Mouse (Mus musculus): ENCODE data around the gene Tdg. TPM values are rescaled to one million over a fixed set of nuclear protein-coding genes. Genes with fewer than 3 reads are reported as not detected.
A peak's percentile ranks its signal among the peaks of the same experiment; 100 is the strongest.

The Tdg gene
- polyA plus RNA-seq, 1 experiment from 2014 or later, result 147 TPM

DNA sequence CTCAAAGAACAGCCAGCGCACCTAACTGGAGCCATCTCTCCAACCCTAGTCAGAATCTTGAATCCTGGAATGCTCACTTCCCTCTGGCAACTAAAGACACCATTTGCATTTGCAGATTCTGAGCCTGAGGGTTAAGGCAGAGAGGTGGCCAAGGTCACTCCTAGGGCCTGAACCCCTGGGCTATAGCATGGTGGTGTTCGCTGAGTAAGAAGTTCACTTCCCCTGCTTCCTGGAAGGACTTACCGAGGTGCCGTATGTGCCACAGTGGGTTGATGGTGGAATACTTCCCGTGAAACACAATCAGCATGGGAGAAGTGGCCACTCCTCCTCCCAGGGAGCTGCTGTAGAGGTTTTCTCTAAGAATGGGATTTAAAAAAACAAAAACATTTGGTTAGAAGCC, 23.0 kb downstream of the Tdg start:
- no peak overlapping the region for H3K9ac ChIP-seq (ENCODE audit: low read depth, low read length)
- H3K4me1 ChIP-seq (ENCODE audit: control insufficient read depth, insufficient read depth, low read length), result no peaks in the 10 kb centered on the region
- no peak for ATAC-seq
- H3K4me2 ChIP-seq (ENCODE audit: low read length), result no peak overlapping the region
- no peak overlapping the region for H3K4me3 ChIP-seq (ENCODE audit: low read depth, low read length)
- no peaks in the 10 kb centered on the region for H3K27me3 ChIP-seq (ENCODE audit: control insufficient read depth, insufficient read depth, low read depth, low read length)
- WGBS, result 80% methylated on average over 5 of the region's 5 CpGs
- H3K36me3 ChIP-seq (ENCODE audit: control insufficient read depth, insufficient read depth, low read length), result peaks cover 9% of the 10 kb centered on the region
- H3K27ac ChIP-seq (ENCODE audit: low read length), result no peak overlapping the region
- no peaks in the 10 kb centered on the region for H3K9me3 ChIP-seq (replicated peaks; ENCODE audit: control insufficient read depth, low read length, poor library complexity, severe bottlenecking)

GRCm38 (mm10) chr10:82654581-82654980, 25.0 kb downstream of the Tdg start:
- Histone ChIP-seq H3K4me1 (ENCODE audit: control insufficient read depth, insufficient read depth, low read length) (no peaks in the 10 kb centered on the region), H3K4me3 (ENCODE audit: low read depth, low read length) (no peak overlapping the region), H3K9ac (ENCODE audit: low read depth, low read length) (no peak overlapping the region), H3K4me2 (ENCODE audit: low read length) (no peak overlapping the region), H3K27me3 (ENCODE audit: control insufficient read depth, insufficient read depth, low read depth, low read length) (no peaks in the 10 kb centered on the region), H3K27ac (ENCODE audit: low read length) (no peak overlapping the region), H3K9me3 (replicated peaks; ENCODE audit: control insufficient read depth, low read length, poor library complexity, severe bottlenecking) (no peaks in the 10 kb centered on the region), H3K36me3 (ENCODE audit: control insufficient read depth, insufficient read depth, low read length) (peaks cover 9% of the 10 kb centered on the region)
- 86% methylated on average over 3 of the region's 3 CpGs for WGBS
- ATAC-seq, result no peak

- Histone ChIP-seq H3K27ac (ENCODE audit: low read length) (no peak overlapping the region), H3K4me1 (ENCODE audit: control insufficient read depth, insufficient read depth, low read length) (peaks cover 3% of the 10 kb centered on the region; the same call in 1 of the 2 replicates), H3K27me3 (ENCODE audit: control insufficient read depth, insufficient read depth, low read depth, low read length) (no peaks in the 10 kb centered on the region), H3K4me3 (ENCODE audit: low read depth, low read length) (no peak overlapping the region), H3K4me2 (ENCODE audit: low read length) (no peak overlapping the region), H3K36me3 (ENCODE audit: control insufficient read depth, insufficient read depth, low read length) (no peaks in the 10 kb centered on the region), H3K9me3 (replicated peaks; ENCODE audit: control insufficient read depth, low read length, poor library complexity, severe bottlenecking) (no peaks in the 10 kb centered on the region), H3K9ac (ENCODE audit: low read depth, low read length) (no peak overlapping the region)
- 87% methylated on average over 8 of the region's 8 CpGs for WGBS
- no peak for ATAC-seq
Measured at GRCm38 (mm10) chr10:82661820-82662219, 32.2 kb downstream of the Tdg start.

DNA sequence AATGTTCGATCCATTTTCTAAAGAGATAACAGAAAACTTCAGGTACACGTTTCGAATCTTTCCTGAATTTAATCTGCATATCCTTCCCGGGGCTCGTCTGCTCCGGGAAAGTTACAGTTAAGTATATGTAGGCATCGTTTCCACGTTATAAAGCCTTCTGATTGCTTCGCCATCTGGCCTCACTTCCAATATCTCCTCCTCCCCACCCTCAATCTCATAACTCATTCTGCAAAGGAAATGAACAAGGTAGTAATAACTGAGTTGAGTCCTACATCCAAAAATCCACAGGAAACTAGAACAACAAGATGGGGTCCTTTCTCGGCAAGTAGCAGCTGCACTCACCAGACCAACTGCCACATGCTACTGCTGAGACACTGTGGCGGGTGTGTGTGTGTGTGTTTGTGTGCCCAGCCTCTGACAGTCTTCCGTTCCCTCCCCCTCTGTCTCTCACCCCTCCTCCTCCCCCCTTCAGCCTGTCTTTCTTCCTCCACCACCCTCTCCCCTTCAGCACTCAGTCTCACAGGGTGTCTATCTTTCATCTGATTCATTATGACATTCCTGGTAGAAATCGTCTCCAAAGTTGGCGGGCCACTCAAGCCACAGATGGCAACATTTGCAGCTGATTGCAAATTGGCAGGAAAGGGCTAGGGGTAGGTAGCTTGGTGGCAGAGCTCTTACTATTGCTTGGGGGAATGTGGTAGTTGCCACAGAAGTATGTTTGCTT, 32.8 kb downstream of the Tdg start:
- ATAC-seq, result no peak
- no peak overlapping the region for H3K4me3 ChIP-seq (ENCODE audit: low read depth, low read length)
- no peaks in the 10 kb centered on the region for H3K27me3 ChIP-seq (ENCODE audit: control insufficient read depth, insufficient read depth, low read depth, low read length)
- H3K9ac ChIP-seq (ENCODE audit: low read depth, low read length), result no peak overlapping the region
- H3K4me1 ChIP-seq (ENCODE audit: control insufficient read depth, insufficient read depth, low read length), result peaks cover 4% of the 10 kb centered on the region; the same call in 1 of the 2 replicates
- 86% methylated on average over 14 of the region's 14 CpGs for WGBS
- H3K36me3 ChIP-seq (ENCODE audit: control insufficient read depth, insufficient read depth, low read length), result no peaks in the 10 kb centered on the region
- no peak overlapping the region for H3K4me2 ChIP-seq (ENCODE audit: low read length)
- H3K9me3 ChIP-seq (replicated peaks; ENCODE audit: control insufficient read depth, low read length, poor library complexity, severe bottlenecking), result no peaks in the 10 kb centered on the region
- no peak overlapping the region for H3K27ac ChIP-seq (ENCODE audit: low read length)

GRCm38 (mm10) chr10:82663289-82663688, 33.7 kb downstream of the Tdg start:
- Histone ChIP-seq H3K9me3 (replicated peaks; ENCODE audit: control insufficient read depth, low read length, poor library complexity, severe bottlenecking) (no peaks in the 10 kb centered on the region), H3K27ac (ENCODE audit: low read length) (no peak overlapping the region), H3K4me3 (ENCODE audit: low read depth, low read length) (no peak overlapping the region), H3K4me1 (ENCODE audit: control insufficient read depth, insufficient read depth, low read length) (peaks cover 4% of the 10 kb centered on the region; the same call in 1 of the 2 replicates), H3K27me3 (ENCODE audit: control insufficient read depth, insufficient read depth, low read depth, low read length) (no peaks in the 10 kb centered on the region), H3K9ac (ENCODE audit: low read depth, low read length) (no peak overlapping the region), H3K36me3 (ENCODE audit: control insufficient read depth, insufficient read depth, low read length) (no peaks in the 10 kb centered on the region), H3K4me2 (ENCODE audit: low read length) (no peak overlapping the region)
- WGBS, result 87% methylated on average over 2 of the region's 2 CpGs
- no peak for ATAC-seq

DNA sequence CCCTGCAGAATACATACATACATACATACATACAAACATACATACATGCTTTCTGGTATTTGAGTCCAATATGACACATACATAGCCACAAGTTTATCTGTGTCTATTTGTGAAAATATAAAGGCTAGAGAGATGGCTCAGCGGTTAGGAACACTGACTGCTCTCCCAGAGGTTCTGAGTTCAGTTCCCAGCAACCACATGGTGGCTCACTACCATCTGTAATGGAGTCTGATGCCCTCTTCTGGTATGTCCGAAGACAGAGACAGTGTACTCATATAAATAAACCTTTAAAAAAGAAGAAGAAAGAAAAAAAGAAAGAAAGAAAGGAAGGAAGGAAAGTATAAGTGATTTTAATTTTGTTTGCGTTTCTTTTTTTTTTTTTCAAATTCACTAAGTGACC, 36.3 kb downstream of the Tdg start:
- Histone ChIP-seq H3K27me3 (ENCODE audit: control insufficient read depth, insufficient read depth, low read depth, low read length) (no peaks in the 10 kb centered on the region), H3K4me1 (ENCODE audit: control insufficient read depth, insufficient read depth, low read length) (peaks cover 4% of the 10 kb centered on the region; the same call in 1 of the 2 replicates), H3K4me2 (ENCODE audit: low read length) (no peak overlapping the region), H3K4me3 (ENCODE audit: low read depth, low read length) (no peak overlapping the region), H3K36me3 (ENCODE audit: control insufficient read depth, insufficient read depth, low read length) (no peaks in the 10 kb centered on the region), H3K9ac (ENCODE audit: low read depth, low read length) (no peak overlapping the region), H3K27ac (ENCODE audit: low read length) (no peak overlapping the region), H3K9me3 (replicated peaks; ENCODE audit: control insufficient read depth, low read length, poor library complexity, severe bottlenecking) (no peaks in the 10 kb centered on the region)
- 55% methylated on average over 3 of the region's 3 CpGs for WGBS
- no peak for ATAC-seq

DNA sequence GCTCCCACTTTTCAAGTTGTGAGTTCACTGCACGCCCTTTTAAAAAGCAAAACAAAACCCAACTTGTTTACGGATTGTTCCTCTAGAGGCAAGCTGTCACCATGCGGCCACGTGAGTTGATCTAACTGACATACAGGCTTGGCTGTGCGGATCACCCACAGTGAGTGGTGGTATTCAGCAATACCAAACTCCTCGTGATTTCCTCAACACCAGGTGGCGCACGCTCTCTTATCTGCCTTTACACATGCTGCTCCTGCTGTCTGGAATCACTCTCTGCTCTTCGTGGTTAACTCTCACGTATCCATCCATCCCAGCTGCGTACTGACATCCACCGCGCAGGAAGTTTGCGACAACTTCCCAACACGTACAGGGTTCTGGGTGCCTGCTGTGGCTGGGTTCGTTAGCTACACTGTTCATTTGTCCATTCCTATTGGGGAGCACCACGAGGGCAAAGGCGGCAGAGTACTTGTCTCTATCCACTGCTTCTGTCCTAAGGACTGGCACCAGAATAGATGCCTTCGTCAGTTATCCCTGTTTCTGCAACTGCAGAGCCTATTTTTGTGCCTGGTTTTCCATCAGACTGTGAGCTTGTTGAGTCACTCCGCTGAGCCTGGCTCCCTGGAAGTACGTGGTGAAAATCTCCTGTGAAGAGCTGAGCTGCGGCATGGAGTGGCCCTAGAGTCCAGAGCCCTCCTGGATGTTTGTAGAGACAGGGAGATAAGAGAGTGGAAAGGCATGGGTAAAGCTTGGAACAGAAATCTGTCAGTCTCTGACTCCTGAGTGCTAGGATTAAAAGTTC, 37.0 kb downstream of the Tdg start:
- peaks cover 4% of the 10 kb centered on the region; the same call in 1 of the 2 replicates for H3K4me1 ChIP-seq (ENCODE audit: control insufficient read depth, insufficient read depth, low read length)
- no peaks in the 10 kb centered on the region for H3K36me3 ChIP-seq (ENCODE audit: control insufficient read depth, insufficient read depth, low read length)
- ATAC-seq, result peak; percentile 94
- H3K27me3 ChIP-seq (ENCODE audit: control insufficient read depth, insufficient read depth, low read depth, low read length), result no peaks in the 10 kb centered on the region
- H3K4me2 ChIP-seq (ENCODE audit: low read length), result peak overlapping the region; percentile 48
- H3K4me3 ChIP-seq (ENCODE audit: low read depth, low read length), result peak overlapping the region; percentile 19; the same call in 1 of the 2 replicates
- H3K9me3 ChIP-seq (replicated peaks; ENCODE audit: control insufficient read depth, low read length, poor library complexity, severe bottlenecking), result no peaks in the 10 kb centered on the region
- H3K27ac ChIP-seq (ENCODE audit: low read length), result no peak overlapping the region
- 0 out of 2 replicates have a peak overlapping the region, but pooled peaks have one; percentile 35 for H3K9ac ChIP-seq (ENCODE audit: low read depth, low read length)
- 18% methylated on average over 22 of the region's 22 CpGs for WGBS

- Histone ChIP-seq H3K9ac (ENCODE audit: low read depth, low read length) (no peak overlapping the region), H3K4me2 (ENCODE audit: low read length) (no peak overlapping the region), H3K4me3 (ENCODE audit: low read depth, low read length) (no peak overlapping the region), H3K36me3 (ENCODE audit: control insufficient read depth, insufficient read depth, low read length) (no peaks in the 10 kb centered on the region), H3K9me3 (replicated peaks; ENCODE audit: control insufficient read depth, low read length, poor library complexity, severe bottlenecking) (no peaks in the 10 kb centered on the region), H3K27me3 (ENCODE audit: control insufficient read depth, insufficient read depth, low read depth, low read length) (no peaks in the 10 kb centered on the region), H3K27ac (ENCODE audit: low read length) (no peak overlapping the region), H3K4me1 (ENCODE audit: control insufficient read depth, insufficient read depth, low read length) (peaks cover 4% of the 10 kb centered on the region; the same call in 1 of the 2 replicates)
- no peak for ATAC-seq
- 76% methylated on average over 6 of the region's 6 CpGs for WGBS
Measured at GRCm38 (mm10) chr10:82670205-82670604, 40.6 kb downstream of the Tdg start.

DNA sequence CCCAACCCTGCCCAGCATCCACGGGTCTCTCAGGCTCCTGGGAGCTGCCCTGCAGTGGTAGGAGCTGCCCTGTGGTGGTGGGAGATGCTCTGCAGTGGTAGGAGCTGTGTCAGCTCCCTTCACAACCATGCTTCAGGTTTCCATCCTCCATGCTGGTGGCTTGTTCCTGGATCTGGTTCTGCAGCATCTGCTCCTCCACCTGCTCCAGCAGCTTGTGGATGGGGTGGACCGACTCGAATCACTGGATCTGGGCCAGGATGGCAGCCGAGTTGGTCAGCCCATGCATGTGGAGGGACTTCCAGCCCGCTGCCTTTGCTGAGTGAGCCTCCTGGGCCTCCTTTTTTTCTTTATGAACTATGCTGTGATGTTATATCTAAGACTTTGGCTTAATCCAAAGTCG, 47.3 kb downstream of the Tdg start:
- no peaks in the 10 kb centered on the region for H3K27me3 ChIP-seq (ENCODE audit: control insufficient read depth, insufficient read depth, low read depth, low read length)
- 83% methylated on average over 6 of the region's 6 CpGs for WGBS
- H3K4me2 ChIP-seq (ENCODE audit: low read length), result no peak overlapping the region
- no peaks in the 10 kb centered on the region for H3K36me3 ChIP-seq (ENCODE audit: control insufficient read depth, insufficient read depth, low read length)
- H3K4me1 ChIP-seq (ENCODE audit: control insufficient read depth, insufficient read depth, low read length), result no peaks in the 10 kb centered on the region
- H3K27ac ChIP-seq (ENCODE audit: low read length), result no peak overlapping the region
- ATAC-seq, result no peak
- no peak overlapping the region for H3K4me3 ChIP-seq (ENCODE audit: low read depth, low read length)
- H3K9ac ChIP-seq (ENCODE audit: low read depth, low read length), result no peak overlapping the region
- no peaks in the 10 kb centered on the region for H3K9me3 ChIP-seq (replicated peaks; ENCODE audit: control insufficient read depth, low read length, poor library complexity, severe bottlenecking)

Data from midbrain, embryonic 16.5 days (tissue).